Mouse (Mus musculus): ENCODE measurements around the gene Dbt.
"Not testable (repeated sequence)": the region's sequence is repeated elsewhere in the genome, so short reads cannot be mapped to it uniquely, and the experiment has no call there.

DNA sequence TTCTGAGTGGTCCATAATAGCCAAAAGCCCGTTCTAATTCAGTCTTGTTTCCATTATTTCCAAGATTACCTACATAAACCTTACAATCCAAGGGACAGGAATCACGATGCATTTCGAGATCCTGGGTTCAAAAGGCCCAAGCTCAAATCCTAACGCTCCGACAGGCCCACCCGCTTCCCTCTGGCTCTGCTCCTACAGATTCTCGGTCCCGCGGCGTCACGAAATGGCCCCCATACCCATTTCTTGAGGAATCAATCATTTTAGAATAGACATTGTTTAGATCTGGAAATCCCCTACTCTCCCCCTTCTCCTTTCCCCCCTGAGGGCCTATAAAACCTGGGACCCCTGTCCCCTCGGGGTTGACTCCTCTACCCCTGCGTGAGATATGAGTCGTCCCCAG lies 48.4 kb downstream of the Dbt start:
- not testable (repeated sequence) for TF ChIP-seq TAL1 (IDR thresholded peaks at IDR 0.05; ENCODE audit: low read length); ELF1 (IDR thresholded peaks at IDR 0.05; ENCODE audit: low read depth, low read length); MAX (IDR thresholded peaks at IDR 0.05; ENCODE audit: low read length); CTCF (IDR thresholded peaks at IDR 0.05 in 2 of 3, conservative IDR thresholded peaks at IDR 0.05 in 1 of 3; ENCODE audit: control insufficient read depth in 1 of 3, insufficient read depth in 1 of 3, low read depth in 2 of 3, low read length in 3 of 3, poor library complexity in 1 of 3, severe bottlenecking in 1 of 3); POLR2A (IDR thresholded peaks at IDR 0.05; ENCODE audit: control insufficient read depth in 1 of 2, insufficient read depth in 1 of 2, low read depth in 1 of 2, low read length in 2 of 2, poor library complexity in 1 of 2); GATA1 (IDR thresholded peaks at IDR 0.05; ENCODE audit: low read depth, low read length); E2F4 (IDR thresholded peaks at IDR 0.05; ENCODE audit: borderline replicate concordance, low read depth, low read length); SIN3A (IDR thresholded peaks at IDR 0.05; ENCODE audit: low read length); MAFK (IDR thresholded peaks at IDR 0.05; ENCODE audit: borderline replicate concordance, low read depth, low read length); TBP (IDR thresholded peaks at IDR 0.05; ENCODE audit: low read depth, low read length); USF1 (IDR thresholded peaks at IDR 0.05; ENCODE audit: low read depth, low read length); RCOR1 (IDR thresholded peaks at IDR 0.05; ENCODE audit: low read depth, low read length)
